Mouse (Mus musculus) heart, adult 11 months (tissue): Measurements from ENCODE around the gene Slc38a4.

Experiments
- DNase-seq: peaks from one replicate; pipeline ENCODE4 v3.0.0; 2022

The Slc38a4 gene

GRCm38 (mm10) chr15:97055794-97056193 is at the start of gene Slc38a4:
Gene Slc38a4, minus strand, starts transcription at chr15:97055956.
- DNase-seq = peak; percentile 76

GRCm38 (mm10) chr15:97104889-97105391 is 49.2 kb upstream of the Slc38a4 start:
- DNase-seq = peak; percentile 88

- DNase-seq = peak; percentile 52
Observed at GRCm38 (mm10) chr15:97104048-97104447, 48.3 kb upstream of the Slc38a4 start.

- peak; percentile 94 for DNase-seq
Observed at GRCm38 (mm10) chr15:97102811-97103210, 47.1 kb upstream of the Slc38a4 start.

GRCm38 (mm10) chr15:97102181-97102580 is 46.4 kb upstream of the Slc38a4 start:
- peak; percentile 95 for DNase-seq

- peak; percentile 41 for DNase-seq
Observed at GRCm38 (mm10) chr15:97099101-97099500, 43.3 kb upstream of the Slc38a4 start.

- DNase-seq = peak; percentile 41
Observed at GRCm38 (mm10) chr15:97097548-97097947, 41.8 kb upstream of the Slc38a4 start.

GRCm38 (mm10) chr15:97089526-97089925 is 33.8 kb upstream of the Slc38a4 start:
- DNase-seq = peak; percentile 87

GRCm38 (mm10) chr15:97085833-97086232 is 30.1 kb upstream of the Slc38a4 start:
- DNase-seq = no peak

- peak; percentile 73 for DNase-seq
Observed at GRCm38 (mm10) chr15:97077665-97078064, 21.9 kb upstream of the Slc38a4 start.

GRCm38 (mm10) chr15:97076092-97076491 is 20.3 kb upstream of the Slc38a4 start:
- no peak for DNase-seq

- peak; percentile 76 for DNase-seq
Observed at GRCm38 (mm10) chr15:97075240-97075639, 19.5 kb upstream of the Slc38a4 start.

GRCm38 (mm10) chr15:97072859-97073826 is 17.4 kb upstream of the Slc38a4 start:
- DNase-seq = peak; percentile 89

GRCm38 (mm10) chr15:97067340-97068136 is 11.8 kb upstream of the Slc38a4 start:
- no peak for DNase-seq

GRCm38 (mm10) chr15:97066937-97067336 is 11.2 kb upstream of the Slc38a4 start:
- DNase-seq = no peak

GRCm38 (mm10) chr15:97063211-97063610 is 7.5 kb upstream of the Slc38a4 start:
- no peak for DNase-seq

GRCm38 (mm10) chr15:97060973-97061372 is 5.2 kb upstream of the Slc38a4 start:
- DNase-seq = peak; percentile 37

- peak; percentile 74 for DNase-seq
Observed at GRCm38 (mm10) chr15:97060571-97060970, 4.8 kb upstream of the Slc38a4 start.

GRCm38 (mm10) chr15:97060102-97060501 is 4.3 kb upstream of the Slc38a4 start:
- peak; percentile 61 for DNase-seq

GRCm38 (mm10) chr15:97059071-97060041 is 3.6 kb upstream of the Slc38a4 start:
- peak; percentile 71 for DNase-seq

- DNase-seq = peak; percentile 82
Observed at GRCm38 (mm10) chr15:97054767-97055489, 828 bp downstream of the Slc38a4 start.
